In genomic region chr15:10616001-10616400, GRCm38 (mm10) we compare ENCODE assay signal across 26 mouse cellular contexts. TPM values are rescaled to one million over a fixed set of nuclear protein-coding genes. Genes with fewer than 3 reads are reported as not detected.
DNase-seq lines count a peak whose midpoint lies in the region; ATAC-seq and TF ChIP-seq lines count a peak whose summit lies in the region.
"Had no signal": no experiment of that assay in that cellular context is flagged by ENCODE, and none has a peak within 500 bp of the region (broad histone marks: within the 10 kb centered on the region; RNA-seq: fewer than 3 reads in every experiment).

No protein-coding gene starts in this region.

- no peaks in the 10 kb centered on the region for H3K27me3 ChIP-seq in liver, adult 2 months (ENCODE audit: control insufficient read depth, insufficient read depth, low read length)
- H3K27me3 ChIP-seq in embryonic facial prominence, embryonic 10.5 days (replicated peaks; ENCODE audit: low read depth, poor library complexity, severe bottlenecking) = no peaks in the 10 kb centered on the region
- no peaks in the 10 kb centered on the region for H3K27me3 ChIP-seq in embryonic facial prominence, embryonic 14.5 days (replicated peaks; ENCODE audit: control insufficient read depth, insufficient read depth, low read length)
- H3K27me3 ChIP-seq: megakaryocyte, embryonic 14.5 days; neural tube, embryonic 15.5 days had no signal

- DNase-seq in liver, adult 2 months (ENCODE audit: extremely low read depth, low read depth, low spot score) = peak; percentile 17
- no peak for DNase-seq in liver
- no peak for DNase-seq in embryonic facial prominence, embryonic 10.5 days (ENCODE audit: low spot score)
- no peak for DNase-seq in embryonic facial prominence, embryonic 14.5 days (ENCODE audit: low spot score)
- peak; percentile 67 to 72 for DNase-seq in kidney, postnatal 4 days
- DNase-seq in ovary, postnatal 36 days (ENCODE audit: low spot score) = no peak
- no peak for DNase-seq in gastrocnemius, postnatal 10 days
- no peak for DNase-seq in thymus, postnatal 10 days (ENCODE audit: low spot score in 2 of 2)
- DNase-seq: adrenal gland, postnatal 25 days; B cell, adult 2 months; cerebellum, adult 11-12 months; cerebellum, postnatal 25 days; gastrocnemius, postnatal 25 days; heart, adult 2 months; liver, postnatal 0 days; thymus, postnatal 14 days had no signal

- ATAC-seq in embryonic facial prominence, embryonic 14.5 days (ENCODE audit: low read depth) = no peak
- ATAC-seq: forebrain, embryonic 14.5 days; liver, postnatal 0 days; midbrain, embryonic 16.5 days had no signal

- H3K4me1 ChIP-seq in liver, adult 2 months (ENCODE audit: control insufficient read depth, insufficient read depth, low read length) = no peaks in the 10 kb centered on the region
- H3K4me1 ChIP-seq in embryonic facial prominence, embryonic 10.5 days = peaks cover 12% of the 10 kb centered on the region
- H3K4me1 ChIP-seq in embryonic facial prominence, embryonic 14.5 days (ENCODE audit: control insufficient read depth, insufficient read depth, low read length) = peaks cover 20% of the 10 kb centered on the region

- TF ChIP-seq POLR2A in liver, adult 2 months (IDR thresholded peaks at IDR 0.05; ENCODE audit: extremely low read depth, insufficient read depth, low read length) = no peak

- WGBS in liver, adult 2 months = 78% methylated on average over 6 of the region's 6 CpGs
- WGBS in embryonic facial prominence, embryonic 10.5 days = 92% methylated on average over 6 of the region's 6 CpGs
- 78% methylated on average over 6 of the region's 6 CpGs for WGBS in embryonic facial prominence, embryonic 14.5 days

- H3K79me2 ChIP-seq in liver, adult 2 months (ENCODE audit: control insufficient read depth, insufficient read depth, low read length) = peaks cover 7% of the 10 kb centered on the region; the same call in 1 of the 2 replicates

- no peak overlapping the region for H3K4me3 ChIP-seq in liver, adult 2 months (ENCODE audit: insufficient read depth, low read depth, low read length)
- no peak overlapping the region for H3K4me3 ChIP-seq in embryonic facial prominence, embryonic 10.5 days
- no peak overlapping the region for H3K4me3 ChIP-seq in embryonic facial prominence, embryonic 14.5 days (ENCODE audit: low read depth, low read length)
- H3K4me3 ChIP-seq: heart, adult 2 months; megakaryocyte, embryonic 14.5 days; neural tube, embryonic 15.5 days had no signal

- peaks cover 3% of the 10 kb centered on the region; the same call in 1 of the 2 replicates for H3K36me3 ChIP-seq in liver, adult 2 months (ENCODE audit: control insufficient read depth, insufficient read depth, low read length)
- H3K36me3 ChIP-seq in embryonic facial prominence, embryonic 10.5 days (replicated peaks) = peaks cover 47% of the 10 kb centered on the region
- peaks cover 14% of the 10 kb centered on the region for H3K36me3 ChIP-seq in embryonic facial prominence, embryonic 14.5 days (ENCODE audit: control insufficient read depth, insufficient read depth, low read length)
- H3K36me3 ChIP-seq: neural tube, embryonic 15.5 days had no signal

- H3K9me3 ChIP-seq in embryonic facial prominence, embryonic 10.5 days = peaks cover 5% of the 10 kb centered on the region; the same call in 1 of the 2 replicates
- H3K9me3 ChIP-seq in embryonic facial prominence, embryonic 14.5 days (ENCODE audit: control insufficient read depth, low read length) = peaks cover 7% of the 10 kb centered on the region
- H3K9me3 ChIP-seq: neural tube, embryonic 15.5 days had no signal

- no peak overlapping the region for H3K27ac ChIP-seq in liver, adult 2 months (replicated peaks; ENCODE audit: insufficient read depth, low read depth, low read length)
- 0 out of 2 replicates have a peak overlapping the region, but pooled peaks have one; percentile 10 for H3K27ac ChIP-seq in embryonic facial prominence, embryonic 10.5 days (replicated peaks)
- peak overlapping the region; percentile 68 for H3K27ac ChIP-seq in embryonic facial prominence, embryonic 14.5 days (replicated peaks; ENCODE audit: low read depth, low read length)
- H3K27ac ChIP-seq: heart, adult 2 months; kidney, postnatal 0 days; neural tube, embryonic 15.5 days had no signal

- no peak overlapping the region for H3K9ac ChIP-seq in liver, adult 2 months (ENCODE audit: low read depth, low read length)
- no peak overlapping the region for H3K9ac ChIP-seq in embryonic facial prominence, embryonic 14.5 days (ENCODE audit: low read depth, low read length)
- H3K9ac ChIP-seq: liver, postnatal 0 days; neural tube, embryonic 15.5 days had no signal

- H3K4me2 ChIP-seq in embryonic facial prominence, embryonic 14.5 days (ENCODE audit: low read depth, low read length) = no peak overlapping the region
- H3K4me2 ChIP-seq: neural tube, embryonic 15.5 days had no signal

- TF ChIP-seq CTCF in liver, adult 2 months (IDR thresholded peaks at IDR 0.05; ENCODE audit: low read depth, low read length) = no peak

RNA-seq across cellular contexts. Expression of gene Ttc23l, which starts 57.5 kb away (rescaled TPM):
- not detected in 2 replicates for total RNA-seq in liver, adult 2 months (2014; rRNA removed)
- not detected in 2 replicates for polyA plus RNA-seq in liver, adult 2 months (2012; rRNA removed)
- polyA plus RNA-seq in embryonic facial prominence, embryonic 10.5 days (2016; fragmentation: Nextera tagmentation; extraction: Ambion mirVana) = not detected in 2 replicates
- polyA plus RNA-seq in embryonic facial prominence, embryonic 14.5 days (2014; fragmentation: Nextera tagmentation; extraction: Ambion mirVana) = 0.08 and 0.13 TPM in 2 replicates
- total RNA-seq in gastrocnemius, postnatal 10 days (2021) = not detected
- total RNA-seq: adrenal gland, postnatal 25 days; gastrocnemius, postnatal 25 days; heart, adult 2 months; layer of hippocampus, postnatal 10 days; left cerebral cortex, adult 8-10 months had no signal
- polyA plus RNA-seq: forebrain, embryonic 14.5 days; heart, postnatal 0 days; hindbrain, embryonic 11.5 days; kidney, postnatal 0 days; limb, embryonic 11.5 days; liver, postnatal 0 days; neural tube, embryonic 15.5 days had no signal

Comparison
In these comparisons a context has a peak if more than half of its experiments do, and no peak if none do; other contexts are left out.
1. DNase-seq: peak in liver, adult 2 months (single experiment) and kidney, postnatal 4 days (2 of 2); none in liver (single experiment), embryonic facial prominence, embryonic 10.5 days (single experiment), embryonic facial prominence, embryonic 14.5 days (single experiment), ovary, postnatal 36 days (single experiment), gastrocnemius, postnatal 10 days (single experiment) and thymus, postnatal 10 days (0 of 2).